Mouse (Mus musculus) spleen, adult 2 months (tissue): Measurements from ENCODE around the gene Mtif2. TPM values are rescaled to one million over a fixed set of nuclear protein-coding genes. Genes with fewer than 3 reads are reported as not detected.

Experiments
- DNase-seq, 2 experiments: peaks; one replicate each; pipeline versions ENCODE4 v3.0.0 to v3.0.0-alpha.2; 2012 to 2021; ENCODE audit warnings: low spot score in 2 of 2, low read depth in 1 of 2
- H3K27ac ChIP-seq: fragments of 200-500 bp; 2 replicates; pipeline ENCODE4 v1.5.1; 2012; ENCODE audit warnings: low read length, inconsistent platforms; ENCODE audit not compliant: insufficient read depth
- H3K27me3 ChIP-seq: fragments of 200-500 bp; 2 replicates; pipeline ENCODE4 v1.6.1; 2012; ENCODE audit warnings: mild to moderate bottlenecking, moderate library complexity, low read length, inconsistent platforms; ENCODE audit not compliant: control insufficient read depth, insufficient read depth
- H3K36me3 ChIP-seq: fragments of 200-500 bp; 2 replicates; pipeline ENCODE4 v1.6.1; 2012; ENCODE audit warnings: mild to moderate bottlenecking, low read length, inconsistent platforms; ENCODE audit not compliant: control insufficient read depth, insufficient read depth
- H3K4me1 ChIP-seq: fragments of 200-500 bp; 2 replicates; pipeline ENCODE4 v1.6.1; 2011; ENCODE audit warnings: inconsistent platforms; ENCODE audit not compliant: control insufficient read depth, insufficient read depth, insufficient read length
- H3K4me3 ChIP-seq: fragments of 200-500 bp; 2 replicates; pipeline ENCODE4 v1.5.1; 2011; ENCODE audit warnings: mild to moderate bottlenecking, inconsistent platforms; ENCODE audit not compliant: insufficient read depth, insufficient read length; ENCODE audit errors: extremely low read depth
- CTCF ChIP-seq: fragments of 200-500 bp; IDR thresholded peaks from 2 replicates; pipeline ENCODE4 v1.5.1; 2011; ENCODE audit warnings: mild to moderate bottlenecking, inconsistent platforms; ENCODE audit not compliant: insufficient read depth, insufficient read length, insufficient replicate concordance; ENCODE audit errors: extremely low read depth
- POLR2A ChIP-seq: fragments of 200-500 bp; IDR thresholded peaks from 2 replicates; pipeline ENCODE4 v1.6.1; 2011; ENCODE audit warnings: low read depth, low read length, inconsistent platforms
- WGBS: fragments of 180-500 bp; shearing (Covaris S2); methylation state at CpG from one replicate; pipeline ENCODE4 v1.1.7; 2018; 5-methylcytosine and 5-hydroxymethylcytosine counted together
- polyA plus RNA-seq: library from polyadenylated mRNA; depleted of rRNA; stranded (reverse); fragments of >200 nt; gene quantifications from 2 replicates; pipeline ENCODE4 v1.2.3, GENCODE M21; 2012; rRNA removed

The Mtif2 gene
- polyA plus RNA-seq, 1 experiment: 3.9 TPM

DNA sequence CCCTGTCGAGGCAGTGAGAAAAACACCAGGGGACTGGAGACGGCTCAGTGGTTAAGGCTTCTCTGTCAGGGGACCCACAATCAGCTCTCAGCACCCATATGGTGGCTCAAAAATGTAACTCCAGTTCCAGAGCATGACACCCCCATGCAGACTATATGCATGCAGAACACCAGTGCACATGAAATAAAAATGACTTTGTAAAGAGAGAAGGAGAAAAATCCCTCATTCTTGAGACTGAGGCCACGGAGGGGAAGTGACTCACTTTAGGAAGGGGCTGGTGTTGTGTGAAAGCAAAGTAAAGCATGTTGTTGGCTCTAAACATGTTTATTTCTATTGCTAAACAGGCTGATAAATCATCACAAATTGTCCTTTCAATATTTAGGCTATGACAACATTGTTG lies 34.8 kb downstream of the Mtif2 start:
- Histone ChIP-seq H3K4me3 (no peak overlapping the region), H3K36me3 (no peaks in the 10 kb centered on the region), H3K4me1 (no peaks in the 10 kb centered on the region), H3K27ac (no peak overlapping the region), H3K27me3 (no peaks in the 10 kb centered on the region)
- no peak for TF ChIP-seq POLR2A
- no peak for TF ChIP-seq CTCF
- DNase-seq: no peak
- 83% methylated on average over 3 of the region's 3 CpGs for WGBS

- Histone ChIP-seq H3K4me3 (no peak overlapping the region), H3K27ac (no peak overlapping the region), H3K27me3 (no peaks in the 10 kb centered on the region), H3K36me3 (no peaks in the 10 kb centered on the region), H3K4me1 (no peaks in the 10 kb centered on the region)
- 90% methylated on average over 2 of the region's 2 CpGs for WGBS
- TF ChIP-seq POLR2A: no peak
- no peak for TF ChIP-seq CTCF
- no peak for DNase-seq
These were observed 37.2 kb downstream of the Mtif2 start for GRCm38 (mm10) chr11:29563406-29563805.

DNA sequence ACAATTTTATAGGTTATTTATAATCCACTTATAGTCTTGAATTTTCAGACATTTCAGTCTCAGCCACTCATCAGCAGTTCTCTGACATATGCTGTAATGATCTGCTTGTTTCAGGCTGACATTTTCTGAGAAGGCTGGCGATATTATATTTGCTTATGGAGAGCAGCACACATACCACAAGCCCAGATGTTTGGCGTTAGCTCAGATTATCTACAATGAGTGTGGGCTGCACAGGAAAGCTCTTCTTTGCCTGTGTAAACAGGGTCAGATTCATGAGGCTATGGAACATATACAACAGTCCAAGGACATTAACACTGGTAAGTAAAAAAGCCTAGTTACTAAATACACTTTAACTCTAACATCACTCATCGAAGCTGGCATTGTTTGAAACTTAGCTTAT lies 45.3 kb downstream of the Mtif2 start:
- Histone ChIP-seq H3K27me3 (no peaks in the 10 kb centered on the region), H3K36me3 (no peaks in the 10 kb centered on the region), H3K4me3 (no peak overlapping the region), H3K27ac (no peak overlapping the region), H3K4me1 (no peaks in the 10 kb centered on the region)
- DNase-seq: no peak
- TF ChIP-seq POLR2A (no peak), CTCF (no peak)
- 72% methylated on average over 3 of the region's 3 CpGs for WGBS

GRCm38 (mm10) chr11:29572656-29573055 lies 46.4 kb downstream of the Mtif2 start:
- Histone ChIP-seq H3K4me3 (no peak overlapping the region), H3K27ac (no peak overlapping the region), H3K27me3 (no peaks in the 10 kb centered on the region), H3K36me3 (no peaks in the 10 kb centered on the region), H3K4me1 (no peaks in the 10 kb centered on the region)
- 89% methylated on average over 2 of the region's 2 CpGs for WGBS
- no peak for DNase-seq
- TF ChIP-seq CTCF (no peak), POLR2A (no peak)

DNA sequence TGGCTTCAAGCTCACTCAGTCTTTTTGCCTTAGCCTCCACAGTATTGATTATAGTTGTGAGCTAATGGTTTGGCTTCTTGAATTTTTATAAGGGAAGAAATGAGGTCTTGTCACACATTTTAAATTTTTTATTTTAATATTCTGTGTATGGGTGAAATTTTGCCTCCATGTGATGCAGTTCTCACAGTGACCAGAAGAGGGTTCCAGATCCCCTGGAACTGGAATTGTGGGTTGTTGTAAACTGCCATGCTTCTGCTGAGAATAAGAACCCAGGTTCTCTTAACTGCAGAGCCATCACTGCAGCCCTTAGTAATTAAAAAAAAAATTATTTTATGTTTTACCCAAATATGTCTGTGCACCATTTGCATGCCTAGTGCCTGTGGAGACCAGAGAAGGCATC lies 53.4 kb downstream of the Mtif2 start:
- H3K36me3 ChIP-seq: no peaks in the 10 kb centered on the region
- no peak overlapping the region for H3K27ac ChIP-seq
- H3K27me3 ChIP-seq: no peaks in the 10 kb centered on the region
- no peak for TF ChIP-seq POLR2A
- no peak for TF ChIP-seq CTCF
- peak in 1 of 2 experiments; percentile 3 for DNase-seq
- H3K4me3 ChIP-seq: no peak overlapping the region
- no peaks in the 10 kb centered on the region for H3K4me1 ChIP-seq

Other genes with a start within 250 kb of the Mtif2 start
- 0.82 and 2.0 TPM in 2 replicates for gene Ccdc88a, start 152.8 kb upstream of the Mtif2 start, polyA plus RNA-seq
- gene Prorsd1, start 11.4 kb upstream of the Mtif2 start, polyA plus RNA-seq: 1.2 and 1.4 TPM in 2 replicates
- gene Clhc1, start 21.5 kb downstream of the Mtif2 start, polyA plus RNA-seq: not detected in 2 replicates
- gene Rps27a, start 21.7 kb downstream of the Mtif2 start, polyA plus RNA-seq: 89.4 and 94.7 TPM in 2 replicates
- gene Rtn4, start 166.5 kb downstream of the Mtif2 start, polyA plus RNA-seq: 41.9 and 50.5 TPM in 2 replicates